Mouse (Mus musculus) C2C12 (cell line): ENCODE measurements around the gene Cerk.

Experiments
- CEBPB ChIP-seq: IDR thresholded peaks from one replicate; pipeline ENCODE4 v1.6.1; 2011; ENCODE audit warnings: low read depth, mild to moderate bottlenecking, control low read depth, moderate library complexity
- CTCF ChIP-seq: IDR thresholded peaks from one replicate; pipeline ENCODE4 v1.5.1; 2011; ENCODE audit not compliant: control insufficient read depth, insufficient read depth, insufficient read length
- FOSL1 ChIP-seq: IDR thresholded peaks from one replicate; pipeline ENCODE4 v1.8.0; 2011; ENCODE audit warnings: mild to moderate bottlenecking, low read length; ENCODE audit not compliant: poor library complexity, insufficient read depth, severe bottlenecking
- MAX ChIP-seq: IDR thresholded peaks from one replicate; pipeline ENCODE4 v1.6.1; 2011; ENCODE audit warnings: mild to moderate bottlenecking, control low read depth
- MYOD1 ChIP-seq: IDR thresholded peaks from one replicate; pipeline ENCODE4 v1.6.1; 2011; ENCODE audit warnings: low read depth; ENCODE audit not compliant: control insufficient read depth, insufficient read length
- MYOG ChIP-seq: IDR thresholded peaks from one replicate; pipeline ENCODE4 v1.6.1; 2011; ENCODE audit not compliant: control insufficient read depth, insufficient read length; ENCODE audit errors: extremely low read depth
- USF1 ChIP-seq: IDR thresholded peaks from one replicate; pipeline ENCODE4 v1.6.1; 2011; ENCODE audit warnings: low read depth, mild to moderate bottlenecking, control low read depth, moderate library complexity

- no peak for TF ChIP-seq CTCF
- TF ChIP-seq USF1: no peak
- TF ChIP-seq MYOD1: no peak
- no peak for TF ChIP-seq MAX
- TF ChIP-seq CEBPB: no peak
- TF ChIP-seq MYOG: no peak
- no peak for TF ChIP-seq FOSL1
Observed at GRCm38 (mm10) chr15:86224972-86225551, 39.1 kb upstream of the Cerk start.
